Mouse (Mus musculus): ENCODE measurements at regions not wholly inside any gene's neighbourhood (a gene's known extent, or its start where the extent isn't known, plus 50 kb on each side); places are given as distances from the start of the nearest gene placed in this dataset.

DNA sequence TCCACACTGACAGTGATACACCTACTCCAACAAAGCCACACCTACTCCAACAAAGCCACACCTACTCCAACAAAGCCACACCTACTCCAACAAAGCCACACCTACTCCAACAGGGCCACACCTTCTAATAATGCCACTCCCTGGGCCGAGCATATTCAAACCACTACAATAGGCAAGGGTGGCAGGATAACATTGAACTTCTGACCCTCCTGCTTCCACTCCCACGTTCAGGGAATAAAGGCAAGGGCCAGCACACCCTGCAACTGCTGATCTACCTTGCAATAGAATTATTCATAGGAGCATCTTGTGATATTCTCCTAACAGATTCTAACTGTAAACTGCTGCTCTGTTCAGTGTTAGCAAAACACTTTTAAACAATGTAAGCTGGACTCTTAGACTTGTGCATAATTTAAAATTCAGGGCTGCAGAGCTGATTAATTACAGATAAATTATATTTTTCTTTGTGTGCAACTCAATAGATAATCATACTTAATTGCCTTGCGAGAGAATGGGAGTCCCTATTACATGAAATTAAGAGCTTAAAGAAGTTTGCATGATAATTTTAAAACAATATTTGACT, 107.7 kb upstream of the Trpc4 start:
- no peak for TF ChIP-seq CTCF (IDR thresholded peaks at IDR 0.05; ENCODE audit: insufficient read depth, low read depth, low read length)
- no peak for TF ChIP-seq POLR2A (IDR thresholded peaks at IDR 0.05; ENCODE audit: insufficient read depth, low read depth, low read length)

Data from olfactory bulb, adult 2 months (tissue).